Mouse (Mus musculus) heart, embryonic 12.5 days (tissue): Measurements from ENCODE around the gene Foxe3. TPM values are rescaled to one million over a fixed set of nuclear protein-coding genes. Genes with fewer than 3 reads are reported as not detected.

Experiments
- ATAC-seq: fragments of 200-750 bp; cut with Nextera tagmentation; 2 replicates; pipeline ENCODE4 v1.8.0; 2017; ENCODE audit warnings: moderate TSS enrichment, moderate library complexity; ENCODE audit not compliant: insufficient number of reproducible peaks, low FRiP score
- H3K27ac ChIP-seq: fragments of 300-500 bp; sonication (generic); 2 replicates; pipeline ENCODE4 v1.5.1; 2016; ENCODE audit warnings: mild to moderate bottlenecking, moderate library complexity; ENCODE audit not compliant: poor library complexity, severe bottlenecking
- H3K27me3 ChIP-seq: fragments of 300-500 bp; sonication (generic); replicated peaks from 2 replicates; pipeline ENCODE4 v1.6.1; 2016; ENCODE audit warnings: mild to moderate bottlenecking, moderate library complexity
- H3K36me3 ChIP-seq: fragments of 300-500 bp; sonication (generic); 2 replicates; pipeline ENCODE4 v1.6.1; 2016; ENCODE audit warnings: mild to moderate bottlenecking, moderate library complexity
- H3K4me1 ChIP-seq: fragments of 300-500 bp; sonication (generic); replicated peaks from 2 replicates; pipeline ENCODE4 v1.6.1; 2016; ENCODE audit warnings: mild to moderate bottlenecking
- H3K4me2 ChIP-seq: fragments of 300-500 bp; sonication (generic); 2 replicates; pipeline ENCODE4 v1.6.1; 2016; ENCODE audit warnings: mild to moderate bottlenecking, moderate library complexity
- H3K4me3 ChIP-seq: fragments of 300-500 bp; sonication (generic); 2 replicates; pipeline ENCODE4 v1.5.1; 2016; ENCODE audit warnings: mild to moderate bottlenecking
- H3K9ac ChIP-seq: fragments of 300-500 bp; sonication (generic); 2 replicates; pipeline ENCODE4 v1.6.1; 2016; ENCODE audit warnings: mild to moderate bottlenecking, moderate library complexity
- H3K9me3 ChIP-seq: fragments of 300-500 bp; sonication (generic); replicated peaks from 2 replicates; pipeline ENCODE4 v1.6.1; 2016; ENCODE audit warnings: mild to moderate bottlenecking, moderate library complexity
- WGBS: fragments of 180-500 bp; shearing (Covaris S2); methylation state at CpG from one replicate; pipeline ENCODE4 v1.1.7; 2016; 5-methylcytosine and 5-hydroxymethylcytosine counted together
- polyA plus RNA-seq: library from polyadenylated mRNA; unstranded; fragments of >200 nt; fragmentation: Nextera tagmentation; extraction: Ambion mirVana; gene quantifications from 2 replicates; pipeline ENCODE4 v1.2.1, GENCODE M21; 2016

The Foxe3 gene
- polyA plus RNA-seq, 1 experiment from 2014 or later: not detected

GRCm38 (mm10) chr4:114945021-114945420 is 19.2 kb upstream of the Foxe3 start:
- Histone ChIP-seq H3K9ac (no peak overlapping the region), H3K9me3 (no peaks in the 10 kb centered on the region), H3K4me2 (no peak overlapping the region), H3K36me3 (no peaks in the 10 kb centered on the region), H3K4me3 (no peak overlapping the region), H3K27ac (no peak overlapping the region), H3K4me1 (no peaks in the 10 kb centered on the region), H3K27me3 (peaks cover 56% of the 10 kb centered on the region)
- WGBS: 42% methylated on average over 5 of the region's 5 CpGs
- no peak for ATAC-seq

GRCm38 (mm10) chr4:114942583-114942982 is 16.8 kb upstream of the Foxe3 start:
- no peak overlapping the region for H3K9ac ChIP-seq
- no peak overlapping the region for H3K4me2 ChIP-seq
- ATAC-seq: no peak
- H3K27ac ChIP-seq: no peak overlapping the region
- H3K4me3 ChIP-seq: no peak overlapping the region
- H3K4me1 ChIP-seq: no peaks in the 10 kb centered on the region
- peaks cover 52% of the 10 kb centered on the region for H3K27me3 ChIP-seq
- WGBS: 61% methylated on average over 8 of the region's 8 CpGs
- H3K9me3 ChIP-seq: no peaks in the 10 kb centered on the region
- H3K36me3 ChIP-seq: no peaks in the 10 kb centered on the region

- Histone ChIP-seq H3K9ac (no peak overlapping the region), H3K4me1 (no peaks in the 10 kb centered on the region), H3K27me3 (peaks cover 56% of the 10 kb centered on the region), H3K27ac (no peak overlapping the region), H3K9me3 (no peaks in the 10 kb centered on the region), H3K36me3 (no peaks in the 10 kb centered on the region), H3K4me2 (no peak overlapping the region), H3K4me3 (no peak overlapping the region)
- ATAC-seq: no peak
- WGBS: 61% methylated on average over 4 of the region's 4 CpGs
These were observed 16.3 kb upstream of the Foxe3 start for GRCm38 (mm10) chr4:114942112-114942511.

- WGBS: 66% methylated on average over 4 of the region's 4 CpGs
- no peaks in the 10 kb centered on the region for H3K9me3 ChIP-seq
- H3K27ac ChIP-seq: no peak overlapping the region
- no peaks in the 10 kb centered on the region for H3K36me3 ChIP-seq
- peaks cover 52% of the 10 kb centered on the region for H3K27me3 ChIP-seq
- no peak overlapping the region for H3K9ac ChIP-seq
- ATAC-seq: no peak
- H3K4me3 ChIP-seq: no peak overlapping the region
- no peaks in the 10 kb centered on the region for H3K4me1 ChIP-seq
- no peak overlapping the region for H3K4me2 ChIP-seq
These were observed 15.5 kb upstream of the Foxe3 start for GRCm38 (mm10) chr4:114941311-114941710.

GRCm38 (mm10) chr4:114938248-114938647 is 12.4 kb upstream of the Foxe3 start:
- no peak for ATAC-seq
- Histone ChIP-seq H3K9me3 (no peaks in the 10 kb centered on the region), H3K9ac (no peak overlapping the region), H3K4me1 (no peaks in the 10 kb centered on the region), H3K4me2 (no peak overlapping the region), H3K4me3 (no peak overlapping the region), H3K36me3 (no peaks in the 10 kb centered on the region), H3K27ac (no peak overlapping the region), H3K27me3 (peaks cover 56% of the 10 kb centered on the region)
- WGBS: 56% methylated on average over 3 of the region's 3 CpGs

GRCm38 (mm10) chr4:114937459-114938047 is 11.7 kb upstream of the Foxe3 start:
- WGBS: 60% methylated on average over 4 of the region's 4 CpGs
- no peaks in the 10 kb centered on the region for H3K9me3 ChIP-seq
- H3K9ac ChIP-seq: no peak overlapping the region
- H3K4me3 ChIP-seq: no peak overlapping the region
- H3K36me3 ChIP-seq: no peaks in the 10 kb centered on the region
- no peak overlapping the region for H3K4me2 ChIP-seq
- H3K27me3 ChIP-seq: peaks cover 60% of the 10 kb centered on the region
- H3K27ac ChIP-seq: no peak overlapping the region
- no peak for ATAC-seq
- H3K4me1 ChIP-seq: no peaks in the 10 kb centered on the region

- no peak overlapping the region for H3K9ac ChIP-seq
- no peak overlapping the region for H3K4me2 ChIP-seq
- H3K4me1 ChIP-seq: no peaks in the 10 kb centered on the region
- H3K36me3 ChIP-seq: no peaks in the 10 kb centered on the region
- ATAC-seq: no peak
- WGBS: 79% methylated on average over 6 of the region's 6 CpGs
- no peaks in the 10 kb centered on the region for H3K9me3 ChIP-seq
- no peak overlapping the region for H3K27ac ChIP-seq
- peaks cover 66% of the 10 kb centered on the region for H3K27me3 ChIP-seq
- H3K4me3 ChIP-seq: no peak overlapping the region
These were observed 8.4 kb upstream of the Foxe3 start for GRCm38 (mm10) chr4:114934188-114934587.

GRCm38 (mm10) chr4:114932747-114933146 is 6.9 kb upstream of the Foxe3 start:
- no peak overlapping the region for H3K9ac ChIP-seq
- peaks cover 71% of the 10 kb centered on the region for H3K27me3 ChIP-seq
- no peaks in the 10 kb centered on the region for H3K4me1 ChIP-seq
- H3K9me3 ChIP-seq: no peaks in the 10 kb centered on the region
- no peak for ATAC-seq
- no peaks in the 10 kb centered on the region for H3K36me3 ChIP-seq
- H3K27ac ChIP-seq: no peak overlapping the region
- no peak overlapping the region for H3K4me2 ChIP-seq
- 86% methylated on average over 4 of the region's 4 CpGs for WGBS
- no peak overlapping the region for H3K4me3 ChIP-seq

- WGBS: 45% methylated on average over 15 of the region's 15 CpGs
These were observed 3.3 kb upstream of the Foxe3 start for GRCm38 (mm10) chr4:114929155-114929554.

GRCm38 (mm10) chr4:114924971-114925916 is 569 bp downstream of the Foxe3 start:
- Histone ChIP-seq H3K27ac (no peak overlapping the region), H3K9ac (peak overlapping the region; percentile 34), H3K9me3 (no peaks in the 10 kb centered on the region), H3K4me2 (peak overlapping the region; percentile 69), H3K27me3 (peaks cover 79% of the 10 kb centered on the region), H3K4me3 (peak overlapping the region; percentile 44), H3K36me3 (no peaks in the 10 kb centered on the region), H3K4me1 (peaks cover 7% of the 10 kb centered on the region)
- WGBS: 2% methylated on average over 125 of the region's 125 CpGs
- peak; percentile 37; the same call in 1 of the 2 replicates for ATAC-seq

More at GRCm38 (mm10) chr4:114929155-114929554, 3.3 kb upstream of the Foxe3 start:
- Histone ChIP-seq H3K4me1 (peaks cover 7% of the 10 kb centered on the region), H3K4me3 (no peak overlapping the region), H3K9me3 (no peaks in the 10 kb centered on the region), H3K27me3 (peaks cover 91% of the 10 kb centered on the region), H3K4me2 (no peak overlapping the region), H3K27ac (no peak overlapping the region), H3K36me3 (no peaks in the 10 kb centered on the region), H3K9ac (no peak overlapping the region)
- no peak for ATAC-seq

- 43% methylated on average over 2 of the region's 2 CpGs for WGBS
- no peak overlapping the region for H3K4me2 ChIP-seq
- no peaks in the 10 kb centered on the region for H3K36me3 ChIP-seq
- H3K27ac ChIP-seq: no peak overlapping the region
- H3K9ac ChIP-seq: no peak overlapping the region
- H3K4me1 ChIP-seq: 0 out of 2 replicates have a peak, but pooled peaks cover 3% of the 10 kb centered on the region
- peaks cover 71% of the 10 kb centered on the region for H3K27me3 ChIP-seq
- no peak overlapping the region for H3K4me3 ChIP-seq
- no peaks in the 10 kb centered on the region for H3K9me3 ChIP-seq
- no peak for ATAC-seq
These were observed 8.7 kb downstream of the Foxe3 start for GRCm38 (mm10) chr4:114917091-114917490.
